Mouse (Mus musculus): ENCODE data around the gene Ak1.

Gene Ak1

GRCm38 (mm10) chr2:32647366-32647765, 25.8 kb downstream of the Ak1 start:
- in situ Hi-C loops (cut with MseI, MboI): no loop called here

GRCm38 (mm10) chr2:32653764-32654163, 32.2 kb downstream of the Ak1 start:
- in situ Hi-C loops (cut with MseI, MboI): no loop called here

GRCm38 (mm10) chr2:32654743-32655393, 33.3 kb downstream of the Ak1 start:
- in situ Hi-C loops (cut with MseI, MboI): no loop called here

GRCm38 (mm10) chr2:32655394-32655744, 33.8 kb downstream of the Ak1 start:
- in situ Hi-C loops (cut with MseI, MboI): no loop called here

GRCm38 (mm10) chr2:32655826-32656225, 34.3 kb downstream of the Ak1 start:
- in situ Hi-C loops (cut with MseI, MboI): no loop called here

- in situ Hi-C loops (cut with MseI, MboI): no loop called here
Measured at GRCm38 (mm10) chr2:32658873-32659272, 37.3 kb downstream of the Ak1 start.

GRCm38 (mm10) chr2:32661509-32662107, 40.0 kb downstream of the Ak1 start:
- in situ Hi-C loops (cut with MseI, MboI): no loop called here

GRCm38 (mm10) chr2:32662291-32662690, 40.7 kb downstream of the Ak1 start:
- in situ Hi-C loops (cut with MseI, MboI): no loop called here

- in situ Hi-C loops (cut with MseI, MboI): no loop called here
Measured at GRCm38 (mm10) chr2:32665345-32665744, 43.8 kb downstream of the Ak1 start.

GRCm38 (mm10) chr2:32665853-32666252, 44.3 kb downstream of the Ak1 start:
- in situ Hi-C loops (cut with MseI, MboI): no loop called here

- in situ Hi-C loops (cut with MseI, MboI): no loop called here
Measured at GRCm38 (mm10) chr2:32667775-32668174, 46.2 kb downstream of the Ak1 start.

- in situ Hi-C loops (cut with MseI, MboI): no loop called here
Measured at GRCm38 (mm10) chr2:32668176-32668575, 46.6 kb downstream of the Ak1 start.

GRCm38 (mm10) chr2:32669876-32670275, 48.3 kb downstream of the Ak1 start:
- in situ Hi-C loops (cut with MseI, MboI): no loop called here

GRCm38 (mm10) chr2:32671147-32671546, 49.6 kb downstream of the Ak1 start:
- in situ Hi-C loops (cut with MseI, MboI): no loop called here

- in situ Hi-C loops (cut with MseI, MboI): no loop called here
Measured at GRCm38 (mm10) chr2:32671907-32672595, 50.5 kb downstream of the Ak1 start.

GRCm38 (mm10) chr2:32673176-32673917, 51.8 kb downstream of the Ak1 start:
- in situ Hi-C loops (cut with MseI, MboI): no loop called here

GRCm38 (mm10) chr2:32676821-32677220, 55.3 kb downstream of the Ak1 start:
- in situ Hi-C loops (cut with MseI, MboI): no loop called here

- in situ Hi-C loops (cut with MseI, MboI): no loop called here
Measured at GRCm38 (mm10) chr2:32677683-32678082, 56.1 kb downstream of the Ak1 start.

GRCm38 (mm10) chr2:32680051-32680451, 58.5 kb downstream of the Ak1 start:
- in situ Hi-C loops (cut with MseI, MboI): loop anchor here in 1 of 2 experiments (5.0 kb wide), 1 partner anchor 48 kb away; no protein-coding TSS in a partner anchor

- in situ Hi-C loops (cut with MseI, MboI): loop anchor here in 1 of 2 experiments (5.0 kb wide), 1 partner anchor 49 kb away; no protein-coding TSS in a partner anchor
Measured at GRCm38 (mm10) chr2:32680961-32681650, 59.5 kb downstream of the Ak1 start.

- in situ Hi-C loops (cut with MseI, MboI): loop anchor here in 1 of 2 experiments (5.0 kb wide), 1 partner anchor 49 kb away; no protein-coding TSS in a partner anchor
Measured at GRCm38 (mm10) chr2:32681754-32682153, 60.2 kb downstream of the Ak1 start.
